Comparison of ENCODE assay signal across 10 mouse cellular contexts in genomic region chr1:169674116-169674515, GRCm38 (mm10). TPM values are rescaled to one million over a fixed set of nuclear protein-coding genes. Genes with fewer than 3 reads are reported as not detected.
DNase-seq lines count a peak whose midpoint lies in the region.
"Had no signal": no experiment of that assay in that cellular context is flagged by ENCODE, and none has a peak within 500 bp of the region (broad histone marks: within the 10 kb centered on the region; RNA-seq: fewer than 3 reads in every experiment).

No protein-coding gene starts in this region.

- DNase-seq in cerebellum, postnatal 10 days = peak; percentile 41 to 48
- DNase-seq in cerebellum, postnatal 4 days (ENCODE audit: low spot score in 2 of 2) = no peak
- DNase-seq in left cerebral cortex, postnatal 14 days (ENCODE audit: low spot score in 2 of 2) = peak; percentile 8 to 20
- no peak for DNase-seq in left cerebral cortex, postnatal 10 days (ENCODE audit: extremely low spot score in 1 of 2, low spot score in 2 of 2)
- peak; percentile 22 for DNase-seq in R1 (ENCODE audit: low read depth, low spot score)
- DNase-seq in lung, postnatal 10 days = peak; percentile 21
- no peak for DNase-seq in urinary bladder, postnatal 36 days (ENCODE audit: low spot score in 2 of 2)
- DNase-seq in gastrocnemius, postnatal 25 days = no peak
- DNase-seq: kidney, adult 11 months had no signal

- intact Hi-C loops in left cerebral cortex, postnatal 14 days (cut with DNase I) = loop anchor here (5.0 to 10.0 kb wide), 3 partner anchors 73 to 142 kb away; partner anchors contain the start of genes Nuf2 and Rgs4
- intact Hi-C loops in left cerebral cortex, postnatal 10 days (cut with DNase I) = loop anchor here (5.0 to 10.0 kb wide), 2 partner anchors 142 to 151 kb away; partner anchors contain the start of gene Nuf2

RNA-seq across cellular contexts. Expression of gene Rgs5, which starts 18.8 kb away (rescaled TPM):
- 100 to 1,000 TPM; 100 to 110 TPM for total RNA-seq in left cerebral cortex, postnatal 14 days (2021)
- 100 to 1,000 TPM in 1 of 2 experiments, 10 to 100 TPM in 1; 97.5 to 101 TPM for total RNA-seq in left cerebral cortex, postnatal 10 days (2021)
- total RNA-seq in gastrocnemius, postnatal 25 days (2021) = 100 to 1,000 TPM; 162 to 186 TPM
- total RNA-seq: monocyte, adult 5-6 weeks had no signal

Comparison
In these comparisons a context has a peak if more than half of its experiments do, and no peak if none do; other contexts are left out.
1. DNase-seq: peak in cerebellum, postnatal 10 days (2 of 2), left cerebral cortex, postnatal 14 days (2 of 2), R1 (single experiment) and lung, postnatal 10 days (single experiment); none in cerebellum, postnatal 4 days (0 of 2), left cerebral cortex, postnatal 10 days (0 of 2), urinary bladder, postnatal 36 days (0 of 2) and gastrocnemius, postnatal 25 days (single experiment).